Mouse (Mus musculus): ENCODE measurements around the gene Zbbx. TPM values are rescaled to one million over a fixed set of nuclear protein-coding genes. Genes with fewer than 3 reads are reported as not detected.

The Zbbx gene
- total RNA-seq (2023): not detected

GRCm38 (mm10) chr3:75164838-75165496, at the start of gene Zbbx:
TSS of gene Zbbx (minus strand) at chr3:75165034.

Other genes starting within 250 kb of the Zbbx start
- gene Serpini2, start 105.0 kb upstream of the Zbbx start, total RNA-seq (2023): not detected

Measured in B cell, adult 67 days (primary cell).